Mouse (Mus musculus) heart, embryonic 11.5 days (tissue): ENCODE results near the gene Lats2. TPM values are rescaled to one million over a fixed set of nuclear protein-coding genes. Genes with fewer than 3 reads are reported as not detected.

ENCODE experiments used
- ATAC-seq: fragments of 200-750 bp; cut with Nextera tagmentation; replicated peaks from 2 replicates; pipeline ENCODE4 v1.8.0; 2017; ENCODE audit warnings: moderate library complexity; ENCODE audit not compliant: insufficient number of reproducible peaks, low FRiP score, low TSS enrichment
- H3K27ac ChIP-seq: fragments of 300-500 bp; sonication (generic); 2 replicates; pipeline ENCODE4 v1.5.1; 2014; ENCODE audit warnings: mild to moderate bottlenecking, low read depth, low read length
- H3K27me3 ChIP-seq: fragments of 300-500 bp; sonication (generic); 2 replicates; pipeline ENCODE4 v1.6.1; 2014; ENCODE audit warnings: mild to moderate bottlenecking, low read length, mixed read lengths; ENCODE audit not compliant: control insufficient read depth, insufficient read depth
- H3K36me3 ChIP-seq: fragments of 300-500 bp; sonication (generic); 2 replicates; pipeline ENCODE4 v1.6.1; 2014; ENCODE audit warnings: mild to moderate bottlenecking, low read length, moderate library complexity, mixed read lengths; ENCODE audit not compliant: control insufficient read depth, insufficient read depth
- H3K4me1 ChIP-seq: fragments of 300-500 bp; sonication (generic); 2 replicates; pipeline ENCODE4 v1.6.1; 2014; ENCODE audit warnings: low read length; ENCODE audit not compliant: control insufficient read depth, insufficient read depth
- H3K4me2 ChIP-seq: fragments of 300-500 bp; sonication (generic); 2 replicates; pipeline ENCODE4 v1.6.1; 2014; ENCODE audit warnings: mild to moderate bottlenecking, moderate library complexity
- H3K4me3 ChIP-seq: fragments of 300-500 bp; sonication (generic); 2 replicates; pipeline ENCODE4 v1.5.1; 2014; ENCODE audit warnings: low read depth, low read length
- H3K9ac ChIP-seq: fragments of 300-500 bp; sonication (generic); 2 replicates; pipeline ENCODE4 v1.6.1; 2014; ENCODE audit warnings: mild to moderate bottlenecking, low read depth, low read length, moderate library complexity
- H3K9me3 ChIP-seq: fragments of 300-500 bp; sonication (generic); replicated peaks from 2 replicates; pipeline ENCODE4 v1.6.1; 2016; ENCODE audit warnings: low read length; ENCODE audit not compliant: control insufficient read depth
- WGBS: fragments of 180-500 bp; shearing (Covaris S2); extraction: QIAGEN DNeasy Blood & Tissue Kit; methylation state at CpG from one replicate; pipeline ENCODE4 v1.1.7; 2014; ENCODE audit not compliant: insufficient replicate concordance; 5-methylcytosine and 5-hydroxymethylcytosine counted together
- polyA plus RNA-seq: library from polyadenylated mRNA; unstranded; fragments of >200 nt; fragmentation: Nextera tagmentation; extraction: Ambion mirVana; gene quantifications from 2 replicates; pipeline ENCODE4 v1.2.1, GENCODE M21; 2014

The Lats2 gene
- polyA plus RNA-seq, 1 experiment from 2014 or later = 18.9 TPM

DNA sequence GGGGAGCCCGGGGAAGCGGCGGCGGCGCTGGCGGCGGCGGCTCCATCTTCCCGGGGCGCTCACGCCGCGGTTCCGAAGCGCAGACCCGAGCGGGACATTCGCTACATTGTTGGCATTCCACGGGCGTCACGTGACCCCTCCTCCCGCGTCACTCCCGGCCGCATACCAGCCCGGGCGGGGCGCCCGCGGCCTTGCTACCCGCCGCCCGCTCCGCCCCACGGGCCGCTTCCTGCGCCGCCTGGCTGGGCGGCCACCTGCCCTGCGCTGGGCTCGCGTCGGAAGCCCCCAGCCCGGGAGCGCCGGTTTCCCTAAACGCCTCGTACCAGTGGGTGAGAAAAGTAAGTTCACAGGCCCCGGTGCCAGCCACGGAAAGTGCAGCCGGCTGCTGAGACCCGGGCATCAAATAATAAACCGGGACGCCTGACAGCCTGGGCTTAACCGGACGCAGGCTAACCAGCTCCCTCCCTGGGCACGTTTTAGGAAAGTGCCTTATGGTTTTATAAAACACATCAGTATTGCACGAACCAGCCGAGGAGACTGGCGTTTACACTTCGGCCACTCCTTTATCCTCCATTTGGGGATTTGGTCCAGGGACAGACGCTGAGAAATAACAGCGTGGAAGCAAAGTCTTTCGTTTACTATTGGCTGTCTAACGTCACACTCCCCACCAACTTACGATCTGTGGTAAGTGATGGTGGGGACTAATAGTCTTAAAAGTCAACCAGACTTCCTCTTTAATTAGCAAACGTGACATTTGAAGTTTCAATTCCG is 12.0 kb downstream of the Lats2 start, which contains the start of gene Gm49361:
Gene Gm49361, minus strand, starts transcription at position 103 of the 771 bp plus-strand sequence.
- Histone ChIP-seq H3K9me3 (no peaks in the 10 kb centered on the region), H3K4me3 (peak within 1 kb of the TSS; percentile 98), H3K4me1 (peaks cover 13% of the 10 kb centered on the region), H3K27ac (peak within 1 kb of the TSS; percentile 96), H3K27me3 (no peaks in the 10 kb centered on the region), H3K9ac (peak within 1 kb of the TSS; percentile 98), H3K4me2 (peak within 1 kb of the TSS; percentile 76), H3K36me3 (no peaks in the 10 kb centered on the region)
- peak; percentile 85 for ATAC-seq
- WGBS = under 1% methylated on average over 53 of the region's 68 CpGs

DNA sequence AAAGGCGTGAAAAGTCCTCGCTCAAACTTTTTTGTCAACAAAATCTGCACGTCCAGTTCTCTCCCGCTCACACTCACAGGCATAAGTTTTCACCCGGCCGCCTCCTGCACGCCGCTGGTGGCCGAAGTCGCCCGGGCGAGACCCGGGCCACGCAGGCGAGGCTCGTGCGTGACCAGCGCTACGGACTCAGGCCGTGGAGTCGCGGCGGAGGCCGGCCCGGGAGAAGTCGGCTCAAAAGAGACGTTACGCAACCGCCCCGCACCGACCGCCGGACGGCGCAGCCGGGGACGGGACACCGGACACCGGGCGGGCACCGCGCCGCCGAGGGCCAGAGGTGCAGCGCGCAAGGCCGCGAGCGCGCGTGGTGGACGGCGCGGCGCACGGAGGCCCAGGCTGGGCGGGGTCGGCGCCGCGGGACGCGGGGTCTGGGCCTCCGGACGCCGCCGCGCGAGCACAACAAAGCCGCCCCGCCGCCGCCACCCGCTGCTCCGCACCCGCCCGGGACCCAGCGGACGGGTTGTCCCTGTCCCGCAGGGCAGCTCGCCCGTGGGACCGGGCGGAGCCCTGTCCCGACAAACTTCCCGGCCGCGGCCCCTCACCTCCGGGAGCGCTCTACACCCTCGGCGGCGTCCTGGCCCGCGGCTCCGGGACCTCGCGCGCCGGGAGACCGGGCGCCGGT is 12.8 kb downstream of the Lats2 start:
- Histone ChIP-seq H3K4me2 (peak overlapping the region; percentile 76), H3K27me3 (no peaks in the 10 kb centered on the region), H3K9me3 (no peaks in the 10 kb centered on the region), H3K4me3 (peak overlapping the region; percentile 98), H3K36me3 (no peaks in the 10 kb centered on the region), H3K4me1 (peaks cover 17% of the 10 kb centered on the region), H3K9ac (peak overlapping the region; percentile 98), H3K27ac (peak overlapping the region; percentile 96)
- WGBS = under 1% methylated on average over 92 of the region's 103 CpGs
- ATAC-seq = peak; percentile 63

DNA sequence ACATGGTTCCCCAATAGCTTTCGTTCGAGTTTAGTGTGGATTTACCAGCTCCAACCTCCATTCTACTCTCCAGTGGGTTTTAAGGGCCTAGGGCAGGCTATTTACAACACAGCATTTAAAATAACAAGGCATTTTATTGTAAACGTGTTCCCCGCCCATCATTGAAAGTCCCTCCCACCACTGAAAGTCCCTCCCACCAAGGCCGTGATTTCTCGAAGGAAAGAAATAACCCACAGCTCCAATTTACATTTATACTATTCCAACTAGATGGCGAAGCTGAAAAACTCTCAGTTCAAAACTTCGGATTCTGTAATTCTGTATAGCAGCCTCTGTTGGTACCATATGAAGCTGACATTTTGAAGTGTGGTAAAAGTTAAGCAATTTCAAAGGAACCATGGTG is 13.6 kb downstream of the Lats2 start:
- Histone ChIP-seq H3K4me1 (peaks cover 23% of the 10 kb centered on the region), H3K4me3 (peak overlapping the region; percentile 98), H3K36me3 (no peaks in the 10 kb centered on the region), H3K9ac (no peak overlapping the region; the same call in 1 of the 2 replicates), H3K27me3 (no peaks in the 10 kb centered on the region), H3K27ac (no peak overlapping the region), H3K4me2 (peak overlapping the region; percentile 76), H3K9me3 (no peaks in the 10 kb centered on the region)
- WGBS = 1% methylated on average over 8 of the region's 8 CpGs
- ATAC-seq = no peak

DNA sequence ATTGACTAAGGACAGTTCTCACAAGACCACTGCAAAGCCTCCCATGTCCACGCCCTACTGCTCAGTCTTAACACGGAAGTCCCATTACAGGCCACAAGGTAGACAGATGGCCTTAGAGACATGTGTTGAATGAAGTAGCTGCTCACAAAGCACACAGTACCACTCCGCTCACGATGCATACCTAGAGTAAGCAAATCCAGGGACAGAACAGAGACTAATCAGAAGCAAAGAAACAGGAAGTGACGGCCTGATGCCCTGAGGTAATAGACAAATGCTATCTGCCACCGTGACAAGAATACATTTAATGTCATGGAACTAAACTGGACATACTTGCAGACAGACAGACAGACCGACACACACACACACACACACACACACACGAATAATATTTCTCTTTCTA is 17.5 kb downstream of the Lats2 start:
- H3K9me3 ChIP-seq = no peaks in the 10 kb centered on the region
- H3K4me2 ChIP-seq = no peak overlapping the region
- H3K27ac ChIP-seq = no peak overlapping the region
- no peak for ATAC-seq
- no peak overlapping the region for H3K9ac ChIP-seq
- no peaks in the 10 kb centered on the region for H3K36me3 ChIP-seq
- WGBS = 74% methylated on average over 8 of the region's 8 CpGs
- H3K4me1 ChIP-seq = peaks cover 48% of the 10 kb centered on the region
- no peaks in the 10 kb centered on the region for H3K27me3 ChIP-seq
- no peak overlapping the region for H3K4me3 ChIP-seq

DNA sequence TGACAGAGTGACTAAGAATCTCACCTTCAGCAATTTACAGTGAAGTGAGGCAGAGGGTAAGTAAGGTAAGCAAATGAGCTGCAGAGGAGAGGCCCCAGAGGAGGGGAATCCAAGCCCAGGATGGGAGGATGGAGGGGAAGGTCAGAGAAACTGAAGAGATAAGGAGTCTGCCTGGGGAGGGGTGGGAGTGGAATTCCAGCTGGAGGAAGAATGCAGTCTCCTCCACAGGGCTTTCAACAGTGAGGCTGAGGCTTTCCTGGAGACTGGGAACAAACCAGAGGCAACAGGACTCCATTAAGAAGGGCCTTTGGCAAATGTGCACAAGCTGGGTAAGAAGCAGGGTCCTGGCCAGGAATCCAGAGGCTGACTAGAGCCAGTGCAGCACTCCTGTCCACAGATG is 21.1 kb downstream of the Lats2 start:
- H3K4me1 ChIP-seq = peaks cover 57% of the 10 kb centered on the region
- H3K27ac ChIP-seq = peak overlapping the region; percentile 81
- no peaks in the 10 kb centered on the region for H3K9me3 ChIP-seq
- no peaks in the 10 kb centered on the region for H3K27me3 ChIP-seq
- H3K9ac ChIP-seq = no peak overlapping the region
- no peaks in the 10 kb centered on the region for H3K36me3 ChIP-seq
- peak; percentile 60; the same call in 1 of the 2 replicates for ATAC-seq
- H3K4me3 ChIP-seq = no peak overlapping the region
- peak overlapping the region; percentile 25; the same call in 1 of the 2 replicates for H3K4me2 ChIP-seq

DNA sequence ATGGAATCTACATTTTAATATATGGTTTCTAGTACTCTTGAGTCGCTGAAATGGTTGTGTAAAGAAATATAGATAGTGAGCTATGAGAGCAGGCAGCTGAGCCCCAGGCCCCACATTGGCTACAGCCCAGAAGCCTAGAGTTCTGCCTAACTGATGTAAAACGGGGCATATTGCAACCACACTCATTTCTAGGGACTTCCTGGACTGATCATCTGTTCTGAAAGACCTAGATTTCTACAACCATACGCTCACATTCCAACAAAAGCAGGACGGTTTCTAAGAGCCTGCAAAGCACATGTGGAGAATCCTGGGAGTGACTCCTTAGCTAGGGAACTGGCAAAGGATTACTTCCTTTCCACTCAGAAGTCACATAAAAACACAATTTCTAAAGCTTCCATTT is 22.0 kb downstream of the Lats2 start:
- Histone ChIP-seq H3K36me3 (no peaks in the 10 kb centered on the region), H3K4me2 (no peak overlapping the region), H3K27ac (no peak overlapping the region), H3K4me3 (no peak overlapping the region), H3K9me3 (no peaks in the 10 kb centered on the region), H3K27me3 (no peaks in the 10 kb centered on the region), H3K4me1 (peaks cover 56% of the 10 kb centered on the region), H3K9ac (no peak overlapping the region)
- WGBS = 65% methylated on average over 4 of the region's 4 CpGs
- ATAC-seq = no peak

DNA sequence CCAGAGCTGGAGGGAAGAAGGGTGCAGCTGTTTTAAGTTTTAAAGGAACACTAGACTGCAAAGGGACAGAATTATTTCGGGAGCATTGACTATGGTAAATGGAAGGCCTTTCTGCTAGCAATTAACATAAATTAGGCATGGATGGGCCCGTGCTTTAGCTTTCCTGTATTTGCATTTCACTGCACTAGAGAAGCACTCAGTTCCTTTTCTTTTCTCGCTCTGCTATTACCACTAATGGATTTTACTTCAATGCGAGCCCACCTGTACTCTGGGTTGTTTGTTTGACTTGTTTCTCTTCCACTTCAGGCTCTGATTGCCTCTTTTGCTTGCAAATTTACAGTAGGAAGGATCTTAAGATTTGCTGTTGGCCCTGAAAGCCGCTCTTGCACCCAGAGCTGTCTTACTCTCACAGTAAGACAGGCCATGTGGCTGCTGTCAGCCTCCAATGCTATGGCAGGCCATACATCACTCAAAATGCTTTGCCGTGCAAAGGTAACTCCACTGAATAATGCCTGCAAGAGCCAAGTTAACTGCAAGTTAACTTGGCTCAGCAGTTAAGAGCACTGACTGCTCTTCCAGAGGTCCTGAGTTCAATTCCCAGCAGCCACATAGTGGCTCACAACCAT is 25.4 kb downstream of the Lats2 start:
- no peak for ATAC-seq
- no peak overlapping the region for H3K4me2 ChIP-seq
- no peak overlapping the region for H3K27ac ChIP-seq
- H3K27me3 ChIP-seq = no peaks in the 10 kb centered on the region
- 71% methylated on average over 6 of the region's 6 CpGs for WGBS
- no peak overlapping the region for H3K9ac ChIP-seq
- H3K4me1 ChIP-seq = peaks cover 57% of the 10 kb centered on the region
- H3K4me3 ChIP-seq = no peak overlapping the region
- H3K9me3 ChIP-seq = no peaks in the 10 kb centered on the region
- no peaks in the 10 kb centered on the region for H3K36me3 ChIP-seq

DNA sequence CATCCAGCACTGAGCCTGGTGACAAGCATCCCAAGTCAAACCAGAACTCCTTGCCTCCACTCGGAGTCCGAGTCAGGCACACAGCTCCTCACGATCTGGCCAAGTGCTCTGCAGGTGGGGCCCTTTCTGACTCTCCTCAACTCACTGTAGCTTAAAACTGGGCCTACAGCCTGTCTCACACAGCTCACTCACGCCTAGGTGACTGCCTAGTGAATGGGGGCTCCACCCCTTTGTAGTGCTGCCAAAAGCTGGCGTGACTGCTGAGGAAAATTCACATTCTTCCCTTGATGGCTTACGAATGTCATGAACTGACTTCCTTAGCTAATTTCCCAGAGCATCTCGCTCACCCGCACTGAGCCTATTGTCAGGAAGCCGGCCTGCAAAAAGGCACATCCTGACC is 27.7 kb downstream of the Lats2 start:
- no peaks in the 10 kb centered on the region for H3K27me3 ChIP-seq
- no peak overlapping the region for H3K4me3 ChIP-seq
- peak overlapping the region; percentile 11; the same call in 1 of the 2 replicates for H3K4me2 ChIP-seq
- no peaks in the 10 kb centered on the region for H3K9me3 ChIP-seq
- peaks cover 5% of the 10 kb centered on the region; the same call in 1 of the 2 replicates for H3K36me3 ChIP-seq
- peak overlapping the region; percentile 73 for H3K27ac ChIP-seq
- H3K4me1 ChIP-seq = peaks cover 36% of the 10 kb centered on the region
- WGBS = 41% methylated on average over 9 of the region's 9 CpGs
- peak overlapping the region; percentile 16; the same call in 1 of the 2 replicates for H3K9ac ChIP-seq
- ATAC-seq = no peak
